Mouse (Mus musculus): ENCODE results near the gene Npas3.

Npas3 gene

GRCm38 (mm10) chr12:53587249-53587648 is 338.8 kb downstream of the Npas3 start:
- no peak for DNase-seq (ENCODE audit: low read depth, low spot score)

GRCm38 (mm10) chr12:53587691-53588504 is 339.4 kb downstream of the Npas3 start:
- DNase-seq (ENCODE audit: low read depth, low spot score), result peak; percentile 72

GRCm38 (mm10) chr12:53589446-53589961 is 341.0 kb downstream of the Npas3 start:
- DNase-seq (ENCODE audit: low read depth, low spot score), result no peak

GRCm38 (mm10) chr12:53605661-53606060 is 357.2 kb downstream of the Npas3 start:
- DNase-seq (ENCODE audit: low read depth, low spot score), result no peak

GRCm38 (mm10) chr12:53612120-53612519 is 363.6 kb downstream of the Npas3 start:
- DNase-seq (ENCODE audit: low read depth, low spot score), result no peak

- DNase-seq (ENCODE audit: low read depth, low spot score), result no peak
These were observed 372.8 kb downstream of the Npas3 start for GRCm38 (mm10) chr12:53621271-53621670.

- DNase-seq (ENCODE audit: low read depth, low spot score), result no peak
These were observed 375.3 kb downstream of the Npas3 start for GRCm38 (mm10) chr12:53623793-53624192.

GRCm38 (mm10) chr12:53624379-53625021 is 376.0 kb downstream of the Npas3 start:
- no peak for DNase-seq (ENCODE audit: low read depth, low spot score)

GRCm38 (mm10) chr12:53629483-53630120 is 381.1 kb downstream of the Npas3 start:
- DNase-seq (ENCODE audit: low read depth, low spot score), result no peak

- DNase-seq (ENCODE audit: low read depth, low spot score), result no peak
These were observed 382.1 kb downstream of the Npas3 start for GRCm38 (mm10) chr12:53630607-53631006.

- DNase-seq (ENCODE audit: low read depth, low spot score), result no peak
These were observed 383.0 kb downstream of the Npas3 start for GRCm38 (mm10) chr12:53631315-53632106.

- DNase-seq (ENCODE audit: low read depth, low spot score), result no peak
These were observed 390.1 kb downstream of the Npas3 start for GRCm38 (mm10) chr12:53638571-53638970.

- no peak for DNase-seq (ENCODE audit: low read depth, low spot score)
These were observed 398.8 kb downstream of the Npas3 start for GRCm38 (mm10) chr12:53647282-53647681.

GRCm38 (mm10) chr12:53656301-53656700 is 407.8 kb downstream of the Npas3 start:
- no peak for DNase-seq (ENCODE audit: low read depth, low spot score)

GRCm38 (mm10) chr12:53664084-53664483 is 415.6 kb downstream of the Npas3 start:
- DNase-seq (ENCODE audit: low read depth, low spot score), result no peak

- DNase-seq (ENCODE audit: low read depth, low spot score), result no peak
These were observed 423.4 kb downstream of the Npas3 start for GRCm38 (mm10) chr12:53671846-53672245.

GRCm38 (mm10) chr12:53677091-53677630 is 428.7 kb downstream of the Npas3 start:
- DNase-seq (ENCODE audit: low read depth, low spot score), result no peak

GRCm38 (mm10) chr12:53678166-53678565 is 429.7 kb downstream of the Npas3 start:
- no peak for DNase-seq (ENCODE audit: low read depth, low spot score)

- DNase-seq (ENCODE audit: low read depth, low spot score), result no peak
These were observed 430.7 kb downstream of the Npas3 start for GRCm38 (mm10) chr12:53679161-53679560.

- DNase-seq (ENCODE audit: low read depth, low spot score), result no peak
These were observed 432.0 kb downstream of the Npas3 start for GRCm38 (mm10) chr12:53680501-53680900.

- DNase-seq (ENCODE audit: low read depth, low spot score), result no peak
These were observed 433.6 kb downstream of the Npas3 start for GRCm38 (mm10) chr12:53682036-53682435.
